Mouse (Mus musculus) activated CD4-positive, CD25-positive, alpha-beta regulatory T cell, adult 4 months (primary cell): Measurements from ENCODE around the gene Muc1. TPM values are rescaled to one million over a fixed set of nuclear protein-coding genes. Genes with fewer than 3 reads are reported as not detected.
"Not testable (repeated sequence)": the region's sequence is repeated elsewhere in the genome, so short reads cannot be mapped to it uniquely, and the experiment has no call there.

Source experiments
- ATAC-seq: one replicate; pipeline ENCODE4 v1.8.0; 2017
- polyA plus RNA-seq, 2 experiments: library from polyadenylated mRNA; unstranded; fragments of 100-300 nt; shearing (Covaris generic); gene quantifications; one replicate each; pipeline ENCODE4 v1.2.1; 2017

Gene Muc1
- polyA plus RNA-seq, 2 experiments from 2014 or later, result 0.88 to 0.97 TPM

DNA sequence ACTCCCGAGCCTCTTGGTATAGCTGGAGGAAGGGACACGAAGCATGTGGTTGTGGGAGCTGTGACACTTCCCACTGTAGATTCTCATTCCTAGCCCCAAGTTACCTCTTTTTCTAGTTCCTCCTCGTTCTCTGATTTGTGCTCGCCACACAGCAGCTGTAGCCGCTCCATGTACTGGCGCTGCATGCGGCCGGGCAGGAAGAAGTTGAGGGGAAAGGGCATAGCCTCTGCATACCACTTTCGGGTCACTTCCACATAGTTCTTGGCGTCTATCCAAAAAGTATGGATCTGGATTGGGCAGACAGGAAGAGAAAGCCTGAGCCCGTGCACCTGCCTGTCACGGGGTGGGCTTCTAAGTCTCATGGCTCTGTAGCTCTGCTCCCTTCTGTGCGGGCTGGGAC, 18.7 kb upstream of the Muc1 start:
- no peak for ATAC-seq

DNA sequence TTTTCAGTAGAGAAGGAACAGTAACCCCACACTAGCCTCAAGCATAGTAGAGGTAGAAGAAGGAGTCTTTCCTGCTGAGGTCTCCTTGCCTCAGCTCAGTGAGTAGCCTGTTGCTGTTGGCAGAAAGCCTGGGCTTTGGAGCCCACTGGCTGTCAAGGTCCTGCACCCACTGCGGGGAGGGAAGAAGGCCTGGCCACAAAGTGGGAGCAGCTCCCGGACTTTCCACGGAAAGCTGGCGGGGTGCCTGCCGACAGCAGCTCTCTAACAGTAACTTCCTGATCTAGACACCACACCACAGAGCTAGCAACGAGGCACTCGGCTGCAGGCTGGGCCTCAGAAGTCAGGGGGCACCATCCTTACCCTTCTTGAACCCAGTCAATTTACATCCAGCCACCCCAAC, 18.1 kb upstream of the Muc1 start:
- no peak for ATAC-seq

GRCm38 (mm10) chr3:89213803-89214530, 14.9 kb upstream of the Muc1 start:
- ATAC-seq, result peak; percentile 87

- peak; percentile 37 for ATAC-seq
Observed at GRCm38 (mm10) chr3:89214681-89215411, 14.0 kb upstream of the Muc1 start, which contains the start of gene Thbs3. TSS of gene Thbs3 (plus strand) at chr3:89215180.

DNA sequence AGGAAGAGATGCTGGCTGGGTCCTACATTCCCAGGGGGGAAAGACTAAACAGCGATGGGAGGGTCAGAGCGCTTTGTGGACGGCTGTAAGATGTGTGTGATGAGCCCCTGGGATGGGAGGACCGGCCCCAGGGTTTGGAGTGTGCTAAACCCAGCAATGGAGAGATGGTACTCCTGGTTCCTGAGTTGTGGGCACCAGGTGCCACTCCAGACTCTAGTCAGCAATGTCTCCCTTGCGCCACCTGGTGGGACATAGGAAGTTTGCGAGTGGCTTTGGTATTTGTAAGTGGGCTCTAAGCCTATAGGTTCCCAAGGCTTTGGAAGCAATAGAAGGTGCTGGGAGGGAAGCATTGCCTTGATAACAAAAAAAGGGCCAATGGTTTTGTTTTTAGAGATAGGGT, 13.0 kb upstream of the Muc1 start:
- peak; percentile 25 for ATAC-seq

DNA sequence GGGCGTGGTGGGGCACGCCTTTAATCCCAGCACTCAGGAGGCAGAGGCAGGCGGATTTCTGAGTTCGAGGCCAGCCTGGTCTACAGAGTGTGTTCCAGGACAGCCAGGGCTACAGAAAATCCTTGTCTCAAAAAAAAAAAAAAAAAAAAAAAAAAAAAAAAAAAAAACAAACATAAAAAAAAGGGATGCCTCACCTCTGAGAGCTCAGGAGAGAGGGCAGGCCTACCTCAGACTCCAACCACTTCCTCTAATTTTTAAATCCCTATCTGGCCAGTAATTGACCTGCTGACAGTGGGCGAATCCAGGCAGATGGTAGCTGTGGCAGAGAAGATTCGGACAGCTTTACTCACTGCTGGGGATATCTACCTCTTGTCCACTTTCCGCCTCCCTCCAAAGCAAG, 12.4 kb upstream of the Muc1 start:
- not testable (repeated sequence) for ATAC-seq

DNA sequence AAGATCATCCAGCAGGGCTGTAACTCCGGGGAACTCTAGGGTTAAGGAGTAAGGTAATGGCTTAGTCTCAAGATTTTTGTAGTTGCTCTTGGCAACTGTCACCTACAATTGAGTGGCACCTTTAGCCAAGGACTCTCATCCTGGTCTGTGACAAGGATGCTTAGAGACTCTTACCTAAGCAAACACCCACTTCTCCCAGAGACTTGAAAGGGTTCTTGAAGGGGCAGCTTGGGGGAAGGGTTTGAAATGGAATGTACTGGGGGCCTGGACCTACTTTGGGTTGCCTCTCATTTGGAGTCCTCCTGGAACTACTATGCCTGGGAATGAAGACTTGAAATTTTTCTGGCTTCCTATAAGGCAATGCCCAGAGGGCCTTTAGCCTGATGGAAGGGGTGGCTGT, 10.6 kb upstream of the Muc1 start:
- no peak for ATAC-seq

DNA sequence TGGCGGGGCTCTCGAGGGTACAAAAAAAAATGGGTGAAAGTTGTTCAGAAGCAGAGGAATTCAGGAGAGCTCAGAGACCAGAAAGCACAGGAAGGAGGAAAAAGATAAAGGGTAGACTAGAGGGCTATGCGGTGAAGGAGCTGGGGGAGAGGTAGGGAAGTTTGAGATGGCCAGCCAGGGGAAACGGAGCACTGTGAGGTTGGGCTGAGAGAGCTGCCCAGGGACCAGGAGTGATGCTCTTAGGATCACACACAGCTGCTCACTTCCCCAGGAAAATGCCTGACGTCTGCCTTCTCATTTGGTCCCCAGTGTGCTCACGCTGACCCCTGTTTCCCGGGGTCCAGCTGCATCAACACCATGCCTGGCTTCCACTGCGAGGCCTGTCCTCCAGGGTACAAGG, 9.3 kb upstream of the Muc1 start:
- no peak for ATAC-seq

DNA sequence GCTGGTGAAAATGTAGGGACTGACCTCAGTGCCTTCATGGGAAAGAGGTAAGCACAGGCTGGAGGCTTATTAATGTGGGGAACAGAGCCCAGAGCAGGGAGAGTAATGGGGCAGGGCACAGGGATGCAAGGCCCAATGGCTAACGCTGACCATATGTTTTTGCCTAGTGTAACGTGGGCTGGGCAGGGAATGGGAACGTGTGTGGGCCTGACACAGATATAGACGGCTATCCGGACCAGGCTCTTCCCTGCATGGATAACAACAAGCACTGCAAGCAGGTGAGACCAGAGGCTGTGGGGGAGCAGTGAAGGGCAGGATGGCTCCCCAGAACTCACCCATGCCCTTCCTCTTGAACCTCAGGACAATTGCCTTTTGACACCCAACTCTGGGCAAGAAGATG, 7.7 kb upstream of the Muc1 start:
- ATAC-seq, result no peak

GRCm38 (mm10) chr3:89224796-89225195, 4.1 kb upstream of the Muc1 start:
- no peak for ATAC-seq

DNA sequence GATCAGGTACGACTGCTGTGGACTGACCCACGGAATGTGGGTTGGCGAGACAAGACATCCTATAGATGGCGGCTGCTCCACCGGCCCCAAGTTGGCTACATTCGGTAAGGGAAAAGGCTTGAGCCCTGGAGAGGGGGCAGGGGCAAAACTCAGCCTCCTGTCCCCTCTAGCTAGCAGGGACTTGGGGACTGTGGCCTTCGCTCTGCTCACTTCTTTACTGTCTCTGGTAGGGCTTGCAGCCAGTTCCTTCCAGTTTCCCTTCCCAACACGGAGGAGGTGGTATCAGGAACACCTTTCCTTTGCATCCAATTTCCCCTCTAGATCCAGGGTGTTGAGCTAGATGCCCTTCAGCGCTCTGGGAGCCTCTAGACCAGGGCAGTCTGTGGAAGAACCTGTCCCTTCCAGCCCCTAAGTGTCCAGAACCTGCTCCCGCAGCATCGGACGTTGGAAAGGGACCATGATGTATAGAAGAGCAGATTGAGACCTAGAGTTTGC, 3.5 kb upstream of the Muc1 start:
- no peak for ATAC-seq

DNA sequence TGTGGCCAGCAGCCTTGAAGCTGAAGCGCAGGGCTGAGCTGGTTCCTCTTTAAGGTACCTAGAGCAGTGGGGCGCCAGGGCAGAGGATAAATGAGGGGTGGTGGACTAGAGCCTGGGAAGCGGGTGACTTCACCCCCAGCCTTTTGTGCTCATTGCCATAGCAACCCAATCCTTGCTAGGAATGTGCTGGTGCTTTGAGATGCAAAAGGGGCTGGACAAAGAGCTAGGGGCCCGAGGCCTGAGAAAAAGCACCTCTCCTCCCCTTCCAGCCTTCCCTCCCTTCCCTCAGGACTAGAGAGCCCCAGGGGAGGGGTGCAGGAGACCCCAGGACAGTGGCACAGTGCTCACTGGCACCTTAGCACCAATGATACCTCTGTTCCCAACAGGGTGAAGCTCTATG, 2.9 kb upstream of the Muc1 start:
- ATAC-seq, result no peak

DNA sequence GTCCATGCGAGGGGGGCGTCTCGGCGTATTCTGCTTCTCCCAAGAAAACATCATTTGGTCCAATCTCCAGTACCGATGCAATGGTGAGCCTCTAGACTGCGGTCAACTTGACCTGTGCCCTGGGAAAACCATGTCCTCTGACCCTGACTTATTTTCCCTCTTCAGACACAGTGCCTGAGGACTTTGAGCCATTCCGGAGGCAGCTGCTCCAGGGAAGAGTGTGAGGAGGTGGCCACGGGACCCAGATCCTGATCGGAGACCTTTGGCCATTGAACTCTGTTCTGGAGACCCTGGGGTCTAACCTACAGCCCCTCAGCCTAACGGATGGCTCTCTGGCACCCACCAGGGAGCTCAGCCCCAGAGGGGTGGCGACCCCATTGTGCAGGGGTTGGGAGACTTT, 2.5 kb upstream of the Muc1 start:
- ATAC-seq, result no peak

- no peak for ATAC-seq
Observed at GRCm38 (mm10) chr3:89226900-89227299, 2.0 kb upstream of the Muc1 start, which contains the start of gene Mtx1. TSS of gene Mtx1 (minus strand) at chr3:89227088.

- peak; percentile 62 for ATAC-seq
Observed at GRCm38 (mm10) chr3:89227307-89228179, 1.3 kb upstream of the Muc1 start.

- peak; percentile 52 for ATAC-seq
Observed at GRCm38 (mm10) chr3:89228180-89228549, 692 bp upstream of the Muc1 start.

DNA sequence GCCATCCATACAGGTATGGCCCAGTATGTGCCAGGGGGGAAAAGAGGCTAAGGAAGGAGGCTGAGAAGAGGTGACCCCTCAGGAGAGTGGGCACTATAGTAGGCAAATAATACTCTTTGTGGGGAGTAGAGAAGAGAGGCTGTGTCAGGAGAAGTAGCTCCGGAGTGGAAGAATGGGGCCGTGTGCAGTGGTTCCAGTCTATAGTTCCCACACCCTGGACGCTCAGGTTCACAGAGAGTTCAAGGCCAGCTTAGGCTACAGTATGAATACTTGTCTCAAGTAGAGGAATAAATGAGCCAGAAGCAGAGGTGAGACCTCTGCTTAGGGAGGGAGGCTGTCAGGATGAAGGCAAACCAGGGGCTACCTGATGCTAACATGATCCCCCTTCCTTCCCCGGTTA, 419 bp downstream of the Muc1 start:
- no peak for ATAC-seq

GRCm38 (mm10) chr3:89230561-89230960, 1.7 kb downstream of the Muc1 start:
- no peak for ATAC-seq

DNA sequence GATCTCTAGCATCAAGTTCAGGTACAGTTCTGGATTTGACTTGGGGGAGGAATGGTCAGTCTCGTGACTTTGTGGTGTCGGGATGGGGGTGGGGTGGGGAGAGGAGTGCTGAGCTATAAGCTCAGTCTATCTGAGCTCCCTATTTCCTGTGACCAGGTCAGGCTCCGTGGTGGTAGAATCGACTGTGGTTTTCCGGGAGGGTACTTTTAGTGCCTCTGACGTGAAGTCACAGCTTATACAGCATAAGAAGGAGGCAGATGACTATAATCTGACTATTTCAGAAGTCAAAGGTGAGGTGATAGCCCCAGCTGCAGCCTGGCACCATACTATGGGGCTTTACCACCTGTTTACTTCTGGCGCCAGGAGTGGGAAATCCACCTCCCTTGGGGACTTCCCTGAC, 2.5 kb downstream of the Muc1 start:
- ATAC-seq, result peak; percentile 56

DNA sequence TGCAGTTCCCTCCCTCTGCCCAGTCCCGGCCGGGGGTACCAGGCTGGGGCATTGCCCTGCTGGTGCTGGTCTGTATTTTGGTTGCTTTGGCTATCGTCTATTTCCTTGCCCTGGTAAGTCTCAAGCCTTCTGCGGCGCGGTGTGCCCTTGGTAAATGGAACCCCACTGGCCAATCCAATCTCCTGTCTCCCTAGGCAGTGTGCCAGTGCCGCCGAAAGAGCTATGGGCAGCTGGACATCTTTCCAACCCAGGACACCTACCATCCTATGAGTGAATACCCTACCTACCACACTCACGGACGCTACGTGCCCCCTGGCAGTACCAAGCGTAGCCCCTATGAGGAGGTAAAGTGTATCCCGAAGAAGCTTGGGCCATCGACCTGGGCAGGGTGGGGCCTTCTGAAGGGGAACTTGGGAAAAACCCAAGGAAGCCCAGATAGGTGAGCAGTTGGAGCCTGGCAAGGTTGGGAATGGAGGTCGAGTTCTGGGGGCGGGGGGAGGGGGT, 3.0 kb downstream of the Muc1 start:
- no peak for ATAC-seq

DNA sequence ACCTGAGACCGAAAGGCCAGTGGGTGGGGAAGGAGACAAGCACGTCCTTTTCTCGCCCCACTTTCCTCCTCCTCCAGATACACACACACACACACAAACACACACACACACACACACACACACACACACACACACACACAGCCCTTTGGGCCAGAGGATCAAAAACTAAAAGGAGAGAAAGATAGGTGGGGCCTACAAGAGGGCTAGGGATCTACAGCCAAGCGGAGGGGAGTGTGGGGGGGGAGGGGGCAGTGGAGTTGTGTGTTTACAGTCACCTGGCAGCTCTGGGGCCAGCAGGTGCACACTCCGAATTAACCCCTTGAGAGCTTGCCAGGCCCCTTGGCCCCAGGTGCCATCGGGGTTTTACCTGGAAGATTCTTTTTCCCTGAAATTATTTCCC, 3.8 kb downstream of the Muc1 start:
- ATAC-seq, result no peak

GRCm38 (mm10) chr3:89233562-89234110, 4.8 kb downstream of the Muc1 start:
- ATAC-seq, result no peak

DNA sequence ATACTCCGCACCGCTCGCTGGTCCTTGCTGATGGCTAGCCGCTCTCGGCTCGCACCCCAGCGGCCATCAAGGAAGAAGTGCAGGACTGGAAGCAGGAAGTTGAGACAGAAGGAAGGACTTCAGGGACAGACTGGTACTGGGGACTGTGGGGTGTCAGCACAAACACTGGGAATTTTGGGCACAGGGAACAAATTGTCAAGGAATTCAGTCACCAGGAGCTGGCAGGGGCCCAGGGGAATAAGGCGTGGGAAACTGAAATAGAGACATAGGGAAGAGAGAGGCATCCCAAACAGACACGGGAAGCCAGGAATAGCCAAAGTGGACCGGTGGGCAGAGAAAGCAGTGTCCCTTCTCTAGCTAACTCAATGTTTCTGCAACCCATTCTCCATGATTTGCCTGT, 7.7 kb downstream of the Muc1 start:
- ATAC-seq, result no peak
